7 mouse cellular contexts compared by ENCODE assay signal in genomic region chr1:168214040-168214443, GRCm38 (mm10).
DNase-seq lines count a peak whose midpoint lies in the region; ATAC-seq and TF ChIP-seq lines count a peak whose summit lies in the region.

No protein-coding gene starts in this region.

- ATAC-seq in hindbrain, embryonic 11.5 days (ENCODE audit: low FRiP score), result peak; percentile 90
- peak; percentile 88 for ATAC-seq in lung, postnatal 0 days

- 1% methylated on average over 5 of the region's 5 CpGs for WGBS in hindbrain, embryonic 11.5 days
- 18% methylated on average over 5 of the region's 5 CpGs for WGBS in lung, postnatal 0 days

- no peaks in the 10 kb centered on the region for H3K9me3 ChIP-seq in hindbrain, embryonic 11.5 days (ENCODE audit: control insufficient read depth, low read length)
- no peaks in the 10 kb centered on the region for H3K9me3 ChIP-seq in lung, postnatal 0 days (ENCODE audit: low read length)

- DNase-seq in adrenal gland, adult (ENCODE audit: inconsistent age in 2 of 2, low spot score in 1 of 2), result peak; percentile 78 to 95
- peak; percentile 91 to 93 for DNase-seq in cerebellum, postnatal 10 days
- peak; percentile 39 to 75 for DNase-seq in frontal cortex, postnatal 10 days (ENCODE audit: low spot score in 2 of 2)
- peak; percentile 91 for DNase-seq in hindbrain, embryonic 11.5 days (ENCODE audit: low spot score)
- peak; percentile 80 for DNase-seq in layer of hippocampus, adult 9-11 months
- peak; percentile 88 for DNase-seq in lung, postnatal 0 days (ENCODE audit: low spot score)
- peak; percentile 74 for DNase-seq in retina, postnatal 7 days (ENCODE audit: low read depth, low spot score)

- H3K36me3 ChIP-seq in hindbrain, embryonic 11.5 days (ENCODE audit: control insufficient read depth, insufficient read depth, low read length), result peaks cover 3% of the 10 kb centered on the region; the same call in 1 of the 2 replicates
- H3K36me3 ChIP-seq in lung, postnatal 0 days (ENCODE audit: insufficient read depth, low read length), result 0 out of 2 replicates have a peak, but pooled peaks cover 4% of the 10 kb centered on the region

- H3K4me2 ChIP-seq in hindbrain, embryonic 11.5 days (replicated peaks; ENCODE audit: low read depth, low read length), result no peak overlapping the region
- H3K4me2 ChIP-seq in lung, postnatal 0 days (replicated peaks; ENCODE audit: low read depth, low read length), result no peak overlapping the region

- H3K27me3 ChIP-seq in hindbrain, embryonic 11.5 days (ENCODE audit: control insufficient read depth, insufficient read depth, low read length), result no peaks in the 10 kb centered on the region
- H3K27me3 ChIP-seq in lung, postnatal 0 days (replicated peaks; ENCODE audit: insufficient read depth, low read length), result no peaks in the 10 kb centered on the region

- no peak overlapping the region for H3K9ac ChIP-seq in hindbrain, embryonic 11.5 days (ENCODE audit: low read depth, low read length)
- no peak overlapping the region for H3K9ac ChIP-seq in lung, postnatal 0 days (replicated peaks; ENCODE audit: low read depth)

- no peak overlapping the region for H3K4me3 ChIP-seq in hindbrain, embryonic 11.5 days (ENCODE audit: low read depth, low read length)
- no peak overlapping the region for H3K4me3 ChIP-seq in lung, postnatal 0 days (ENCODE audit: low read depth, low read length)

- TF ChIP-seq EP300 in lung, postnatal 0 days (IDR thresholded peaks at IDR 0.05), result no peak

- 0 out of 2 replicates have a peak, but pooled peaks cover 2% of the 10 kb centered on the region for H3K4me1 ChIP-seq in hindbrain, embryonic 11.5 days (replicated peaks; ENCODE audit: control insufficient read depth, insufficient read depth, low read length)
- H3K4me1 ChIP-seq in lung, postnatal 0 days (ENCODE audit: insufficient read depth, low read depth, low read length), result no peaks in the 10 kb centered on the region

- peak; percentile 98 for TF ChIP-seq CTCF in lung, postnatal 0 days (IDR thresholded peaks at IDR 0.05)

- no peak overlapping the region for H3K27ac ChIP-seq in hindbrain, embryonic 11.5 days (ENCODE audit: low read depth, low read length)
- H3K27ac ChIP-seq in lung, postnatal 0 days (ENCODE audit: low read length), result no peak overlapping the region
